Mouse (Mus musculus): ENCODE measurements at regions not wholly inside any gene's neighbourhood (a gene's known extent, or its start where the extent isn't known, plus 50 kb on each side); places are given as distances from the start of the nearest gene placed in this dataset.
"Not testable (repeated sequence)": the region's sequence is repeated elsewhere in the genome, so short reads cannot be mapped to it uniquely, and the experiment has no call there.

- DNase-seq = not testable (repeated sequence)
These were observed 65.4 kb upstream of the B3galnt2 start for GRCm38 (mm10) chr13:13888847-13889246.

DNA sequence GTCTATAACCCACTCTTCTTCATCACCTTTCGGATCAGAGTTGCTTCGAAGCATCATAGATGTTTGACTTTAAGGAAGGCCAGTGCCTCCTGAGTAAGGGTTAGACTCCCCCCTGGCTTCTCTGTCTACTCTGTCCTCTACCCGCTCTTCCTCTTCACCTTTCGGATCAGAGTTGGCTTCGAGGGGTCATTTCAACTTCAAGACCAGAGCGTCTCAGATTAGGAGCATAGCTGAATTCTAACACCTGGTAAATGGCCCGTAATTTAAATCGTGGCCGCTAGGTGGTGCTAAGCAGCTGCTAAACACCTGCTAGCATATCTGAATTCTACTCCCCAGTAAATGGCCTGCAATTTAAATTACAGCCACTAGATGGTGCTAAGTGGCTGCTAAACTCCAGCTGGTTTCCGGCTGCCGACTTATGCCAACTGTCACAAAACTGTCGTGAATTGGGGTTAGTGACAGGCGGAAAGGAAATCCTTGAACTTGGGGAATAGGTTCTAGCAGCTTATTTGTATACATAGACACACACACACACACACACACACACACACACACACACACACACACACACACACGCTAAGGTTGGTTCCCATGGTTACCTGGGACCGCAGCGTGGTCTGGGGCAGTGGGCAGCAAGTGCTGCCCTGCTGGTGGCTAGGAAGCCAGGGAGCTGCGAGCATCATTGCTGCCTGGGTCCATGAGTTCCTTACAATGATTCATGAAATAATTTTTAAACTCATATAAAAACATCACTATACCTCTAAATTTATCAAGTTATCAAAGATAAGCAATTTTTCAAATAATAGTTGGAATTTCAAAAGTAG, 64.8 kb upstream of the B3galnt2 start:
- DNase-seq = peak; percentile 89

DNA sequence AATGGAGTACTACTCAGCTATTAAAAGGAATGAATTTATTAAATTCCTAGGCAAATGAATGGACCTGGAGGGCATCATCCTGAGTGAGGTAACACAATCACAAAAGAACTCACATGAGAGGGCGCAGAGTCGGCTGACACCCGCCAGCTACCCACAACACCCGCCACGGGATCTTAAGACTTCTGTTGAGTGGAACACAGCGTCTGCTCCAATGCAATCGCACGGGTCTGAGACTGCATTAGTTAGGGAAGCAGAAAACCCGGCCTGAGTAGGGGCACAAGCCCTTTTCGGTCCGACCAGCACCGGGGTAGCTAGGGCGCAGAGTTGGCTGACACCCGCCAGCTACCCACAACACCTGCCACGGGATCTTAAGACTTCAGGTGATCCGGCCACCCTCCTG, 52.1 kb upstream of the B3galnt2 start:
- DNase-seq = not testable (repeated sequence)

Measured in gastrocnemius, postnatal 10 days (tissue).